Mouse (Mus musculus) 416B (cell line): ENCODE data around the gene Msh3.

Experiments used
- DNase-seq: peaks from one replicate; pipeline ENCODE4 v3.0.0; 2011; ENCODE audit warnings: low read depth

The Msh3 gene

GRCm38 (mm10) chr13:92330621-92331020, 24.2 kb downstream of the Msh3 start:
- DNase-seq = no peak

- DNase-seq = peak; percentile 52
Measured at GRCm38 (mm10) chr13:92328000-92328399, 26.8 kb downstream of the Msh3 start.

GRCm38 (mm10) chr13:92326030-92326429, 28.8 kb downstream of the Msh3 start:
- no peak for DNase-seq

GRCm38 (mm10) chr13:92320770-92321169, 34.0 kb downstream of the Msh3 start:
- DNase-seq = peak; percentile 50

- no peak for DNase-seq
Measured at GRCm38 (mm10) chr13:92314613-92315012, 40.2 kb downstream of the Msh3 start.

GRCm38 (mm10) chr13:92305680-92306079, 49.1 kb downstream of the Msh3 start, which contains the start of gene Gm20379:
Gene Gm20379, plus strand, starts transcription at chr13:92305980.
- no peak for DNase-seq

DNA sequence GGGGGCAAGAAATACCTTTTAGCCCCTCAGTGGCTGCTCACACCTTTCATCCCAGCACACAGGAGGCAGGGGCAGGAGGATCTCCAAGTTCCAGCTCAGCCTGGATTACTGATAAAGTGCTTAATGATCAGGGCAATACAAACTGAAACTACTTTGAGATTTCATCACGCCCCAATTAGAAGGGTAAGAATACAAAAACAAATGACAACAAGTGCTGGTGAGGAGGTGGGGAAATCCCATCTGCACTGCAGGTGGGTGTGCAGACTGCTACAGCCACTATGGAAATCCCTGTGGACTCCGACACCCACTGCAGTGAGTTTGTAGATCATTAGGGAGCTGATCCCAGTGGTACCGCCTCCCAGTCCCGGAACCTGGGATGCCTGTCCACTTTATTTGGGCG, 50.5 kb downstream of the Msh3 start:
- no peak for DNase-seq

- no peak for DNase-seq
Measured at GRCm38 (mm10) chr13:92303062-92303948, 51.5 kb downstream of the Msh3 start.

- DNase-seq = no peak
Measured at GRCm38 (mm10) chr13:92302466-92302865, 52.3 kb downstream of the Msh3 start.

- no peak for DNase-seq
Measured at GRCm38 (mm10) chr13:92301754-92302153, 53.0 kb downstream of the Msh3 start.

- DNase-seq = no peak
Measured at GRCm38 (mm10) chr13:92299522-92299921, 55.3 kb downstream of the Msh3 start.

DNA sequence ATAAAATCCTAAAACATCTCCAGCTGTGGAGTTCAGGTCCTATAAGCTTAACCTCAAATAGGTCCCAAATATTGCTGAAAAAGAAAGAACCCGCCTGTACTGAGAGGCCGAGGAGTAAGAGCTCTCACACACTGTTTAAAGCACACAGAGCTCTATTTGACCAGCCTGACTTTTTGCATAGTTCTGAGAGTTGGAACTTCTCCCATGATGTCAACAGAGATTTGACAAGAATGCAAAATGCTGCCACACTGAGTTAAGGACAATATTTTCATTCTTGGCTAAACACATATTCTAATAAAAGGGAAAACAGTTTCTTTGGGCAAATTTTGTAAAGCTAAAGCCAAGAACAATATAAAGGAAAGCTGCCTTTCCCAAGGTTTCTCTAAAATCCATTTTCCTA, 57.8 kb downstream of the Msh3 start:
- no peak for DNase-seq

DNA sequence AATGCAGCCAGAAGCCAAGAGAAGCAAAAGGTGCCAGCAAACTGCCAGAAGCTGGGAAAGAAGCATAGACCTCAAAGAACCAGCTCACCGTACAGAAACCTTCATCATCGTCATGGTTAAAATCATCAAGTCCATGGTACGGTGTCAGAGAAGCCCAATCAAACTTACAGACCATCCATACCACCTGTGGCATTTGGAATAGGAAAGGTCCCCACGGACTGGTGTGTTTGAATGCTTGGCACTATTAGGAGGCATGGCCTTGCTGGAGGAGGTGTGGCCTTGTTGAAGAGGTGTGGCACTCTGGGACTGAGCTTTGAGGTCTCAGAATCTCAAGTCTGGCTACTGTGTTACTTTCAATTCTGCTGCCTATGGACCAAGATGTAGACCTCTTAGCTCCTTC, 58.3 kb downstream of the Msh3 start:
- DNase-seq = no peak

DNA sequence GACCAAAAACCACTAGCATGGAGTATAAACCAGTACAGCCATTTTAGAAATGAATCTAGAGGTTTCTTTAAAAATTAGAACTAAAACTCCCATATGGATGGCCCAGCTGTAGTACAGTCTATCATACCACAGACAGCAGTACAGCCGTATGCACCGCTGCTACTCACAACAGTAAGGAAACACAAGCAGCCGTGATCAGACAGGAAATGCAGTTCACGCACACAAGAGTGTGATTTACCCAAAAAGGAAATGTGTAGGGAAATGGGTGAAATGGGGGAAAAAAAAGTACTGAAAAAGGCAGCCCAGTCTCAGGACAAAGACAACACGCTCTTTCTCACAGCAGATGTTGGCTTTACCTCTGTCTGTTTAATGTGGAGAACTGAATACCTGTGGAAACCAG, 60.9 kb downstream of the Msh3 start:
- DNase-seq = peak; percentile 24

DNA sequence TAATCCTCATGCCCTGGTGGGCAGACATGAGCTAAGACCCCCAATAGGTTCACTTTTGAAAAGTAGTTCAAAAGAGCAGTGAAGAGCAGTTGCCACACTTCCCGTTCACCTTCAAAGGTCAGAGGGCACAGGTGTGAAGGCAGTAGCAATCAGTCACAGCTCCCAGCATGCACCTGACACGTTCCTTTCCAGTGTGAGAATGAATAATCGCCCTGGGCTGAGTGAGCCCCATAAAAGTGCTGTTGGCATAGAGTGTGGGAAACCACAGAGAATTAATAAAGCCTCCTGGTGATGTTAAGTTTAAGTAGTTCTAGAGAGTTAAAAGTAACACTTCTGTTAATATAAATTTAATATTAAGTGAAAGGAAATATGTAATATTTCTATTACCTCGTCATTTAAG, 63.2 kb downstream of the Msh3 start:
- DNase-seq = no peak

DNA sequence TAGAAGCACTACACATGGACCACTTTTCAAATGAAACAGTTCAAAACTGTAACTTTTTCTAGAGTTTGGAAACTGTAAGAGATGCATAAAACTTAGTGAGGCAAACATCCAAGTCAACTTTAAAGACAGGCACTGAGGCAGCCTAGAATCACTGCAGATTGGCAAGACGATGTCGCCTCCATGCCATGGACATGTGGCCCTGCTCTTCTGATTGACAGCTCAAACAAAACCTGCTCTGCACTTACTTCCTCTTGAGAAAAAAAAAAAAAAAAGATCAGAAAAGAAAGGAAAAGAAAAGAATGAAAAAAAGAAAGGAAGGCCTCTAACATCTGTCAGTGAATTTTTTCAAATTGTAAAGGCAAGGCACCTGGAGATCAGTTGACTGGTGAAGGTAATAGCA, 77.8 kb downstream of the Msh3 start:
- no peak for DNase-seq

- no peak for DNase-seq
Measured at GRCm38 (mm10) chr13:92275292-92275691, 79.5 kb downstream of the Msh3 start.

DNA sequence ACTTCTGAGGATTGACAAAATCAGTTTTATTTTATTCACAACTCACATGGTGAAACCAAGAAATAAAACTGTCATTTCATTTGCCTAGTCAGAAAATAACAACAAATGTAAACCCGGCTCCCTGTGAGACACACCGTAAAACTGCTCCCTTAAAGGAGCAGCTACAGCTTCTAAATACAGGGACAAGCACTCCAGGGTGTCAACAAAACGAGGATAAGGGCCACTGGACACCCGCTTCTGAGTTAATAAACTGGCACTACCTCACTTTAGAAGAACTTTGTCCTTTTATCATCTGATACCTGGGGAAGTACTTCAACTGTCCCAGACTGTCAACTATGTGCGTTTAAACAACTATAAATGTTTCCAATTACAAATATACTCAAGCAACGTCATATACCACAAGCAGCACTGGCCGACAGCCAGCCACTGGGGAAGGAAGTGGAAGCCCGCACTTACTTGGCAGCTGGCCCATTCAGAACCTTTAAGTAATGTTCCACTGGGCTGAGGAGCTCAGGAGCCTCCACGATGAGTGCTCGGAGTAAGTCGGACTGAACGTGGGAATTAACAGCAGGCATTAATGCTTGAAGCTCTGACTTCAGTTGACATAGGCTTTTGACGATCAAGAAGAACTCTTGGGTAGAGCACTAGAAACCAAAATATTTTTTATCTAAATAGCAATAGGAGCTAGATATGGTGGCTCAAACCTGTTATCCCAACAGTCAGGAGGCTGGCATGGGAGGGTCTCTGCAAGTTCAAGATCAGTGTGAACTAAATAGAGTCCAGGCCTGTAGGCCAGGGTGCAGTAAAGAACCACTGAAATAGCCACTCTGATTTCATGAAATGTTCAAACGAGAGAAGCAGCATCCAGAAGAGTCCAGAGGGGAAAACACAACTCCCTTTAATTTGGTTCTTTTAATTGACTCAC, 80.3 kb downstream of the Msh3 start:
- peak; percentile 95 for DNase-seq

DNA sequence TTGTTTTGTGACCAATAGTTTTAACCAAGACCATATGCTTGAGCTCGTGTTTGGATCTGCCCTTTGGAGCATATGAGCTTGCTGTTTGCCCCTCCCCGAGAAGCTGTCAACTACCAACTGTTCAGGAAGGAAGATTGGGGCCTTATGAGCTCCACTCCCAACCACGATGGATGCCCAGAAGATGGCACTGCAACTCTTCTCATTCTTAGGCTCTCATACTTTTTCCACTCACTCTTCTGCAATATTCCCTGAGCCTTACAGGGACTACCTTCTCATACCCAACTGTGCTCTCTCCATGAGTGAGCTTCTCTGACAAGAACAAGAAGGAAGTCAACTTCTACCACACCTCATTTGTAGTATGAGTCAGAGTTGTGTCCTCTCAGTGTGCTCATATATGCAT, 87.7 kb downstream of the Msh3 start:
- peak; percentile 88 for DNase-seq

- DNase-seq = no peak
Measured at GRCm38 (mm10) chr13:92263566-92263965, 91.2 kb downstream of the Msh3 start.

DNA sequence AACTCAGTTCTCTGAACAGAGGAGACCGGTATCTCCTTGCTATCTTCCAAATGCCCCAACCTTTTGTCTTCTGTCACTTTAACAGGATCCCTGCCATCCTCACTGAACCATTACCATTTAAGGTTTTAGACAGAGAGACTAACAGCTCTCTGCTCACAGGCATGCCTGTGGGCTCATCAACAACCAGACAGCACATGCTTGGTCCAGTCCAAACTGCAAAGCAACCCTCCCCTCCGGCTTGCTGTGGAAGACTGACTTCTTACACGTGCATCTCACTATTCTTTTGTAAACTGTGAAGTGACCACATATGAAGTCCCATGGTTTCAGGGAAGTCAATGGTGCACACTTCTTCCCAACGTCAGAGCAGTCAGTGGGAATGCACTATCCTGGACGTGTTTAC, 93.5 kb downstream of the Msh3 start:
- no peak for DNase-seq

DNA sequence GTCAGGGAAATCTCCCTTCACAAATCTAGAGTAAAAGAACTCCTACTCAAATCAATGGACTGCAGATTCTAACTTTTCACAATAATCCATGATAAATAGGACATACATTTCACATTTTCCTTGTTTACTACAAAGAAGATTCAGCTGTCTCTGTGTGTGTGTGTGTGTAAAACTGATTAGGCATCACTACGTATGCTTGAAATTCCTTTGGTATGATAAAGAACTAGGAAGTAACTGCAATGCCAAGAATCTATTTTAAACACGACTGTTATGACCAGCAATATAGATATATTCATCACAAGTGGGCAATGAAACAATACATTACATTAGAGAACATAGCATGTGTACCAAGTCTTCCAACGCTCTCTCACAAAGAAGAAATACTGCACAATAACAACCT, 99.3 kb downstream of the Msh3 start:
- no peak for DNase-seq

GRCm38 (mm10) chr13:92253850-92254249, 101.0 kb downstream of the Msh3 start:
- DNase-seq = no peak
